Mouse (Mus musculus) hindbrain, postnatal 0 days (tissue): ENCODE results near the gene Mid2. TPM values are rescaled to one million over a fixed set of nuclear protein-coding genes. Genes with fewer than 3 reads are reported as not detected.
"Not testable (repeated sequence)": the region's sequence is repeated elsewhere in the genome, so short reads cannot be mapped to it uniquely, and the experiment has no call there.

Experiments
- ATAC-seq: fragments of 200-750 bp; cut with Nextera tagmentation; 2 replicates; pipeline ENCODE4 v1.8.0; 2017; ENCODE audit warnings: mild to moderate bottlenecking, moderate TSS enrichment, moderate library complexity
- DNase-seq: peaks from one replicate; pipeline ENCODE4 v3.0.0-alpha.2; 2015; ENCODE audit warnings: low spot score
- H3K27ac ChIP-seq: fragments of 300-500 bp; sonication (generic); 2 replicates; pipeline ENCODE4 v1.5.1; 2014; ENCODE audit warnings: mild to moderate bottlenecking
- H3K27me3 ChIP-seq: fragments of 300-500 bp; sonication (generic); 2 replicates; pipeline ENCODE4 v1.6.1; 2014; ENCODE audit warnings: low read length, mixed read lengths; ENCODE audit not compliant: insufficient read depth
- H3K36me3 ChIP-seq: fragments of 300-500 bp; sonication (generic); 2 replicates; pipeline ENCODE4 v1.6.1; 2014; ENCODE audit warnings: low read length, mixed read lengths; ENCODE audit not compliant: insufficient read depth
- H3K4me1 ChIP-seq: fragments of 300-500 bp; sonication (generic); 2 replicates; pipeline ENCODE4 v1.6.1; 2014; ENCODE audit warnings: antibody characterized with exemption, low read length, mixed read lengths; ENCODE audit not compliant: insufficient read depth
- H3K4me2 ChIP-seq: fragments of 300-500 bp; sonication (generic); 2 replicates; pipeline ENCODE4 v1.6.1; 2014; ENCODE audit warnings: low read depth, mild to moderate bottlenecking, low read length, moderate library complexity, mixed read lengths
- H3K4me3 ChIP-seq: fragments of 300-500 bp; sonication (generic); 2 replicates; pipeline ENCODE4 v1.5.1; 2014; ENCODE audit warnings: low read length
- H3K9ac ChIP-seq: fragments of 300-500 bp; sonication (generic); replicated peaks from 2 replicates; pipeline ENCODE4 v1.6.1; 2014; ENCODE audit warnings: mild to moderate bottlenecking, low read length, moderate library complexity, mixed read lengths
- H3K9me3 ChIP-seq: fragments of 300-500 bp; sonication (generic); 2 replicates; pipeline ENCODE4 v1.6.1; 2016; ENCODE audit warnings: low read length, mixed read lengths
- CTCF ChIP-seq: IDR thresholded peaks from 2 replicates; pipeline ENCODE4 v1.5.1; 2016; ENCODE audit warnings: antibody characterized with exemption, control low read depth, low read depth
- WGBS: fragments of 180-500 bp; shearing (Covaris S2); extraction: QIAGEN DNeasy Blood & Tissue Kit; methylation state at CpG from one replicate; pipeline ENCODE4 v1.1.7; 2014; 5-methylcytosine and 5-hydroxymethylcytosine counted together
- polyA plus RNA-seq: library from polyadenylated mRNA; unstranded; fragments of >200 nt; fragmentation: Nextera tagmentation; extraction: Ambion mirVana; gene quantifications from 2 replicates; pipeline ENCODE4 v1.2.1, GENCODE M21; 2015
- total RNA-seq: library from RNA; depleted of rRNA; stranded (reverse); fragments of >200 nt; gene quantifications from 2 replicates; pipeline ENCODE4 v1.2.3, GENCODE M21; 2014

Mid2 gene
- total and polyA plus RNA-seq, 2 experiments from 2014 or later: 4.6 to 26.3 TPM

GRCm38 (mm10) chrX:140665242-140665810 lies 927 bp downstream of the Mid2 start:
- peak overlapping the region; percentile 54 for H3K4me3 ChIP-seq
- no peaks in the 10 kb centered on the region for H3K9me3 ChIP-seq
- DNase-seq: peak; percentile 27
- peak overlapping the region; percentile 56 for H3K4me2 ChIP-seq
- TF ChIP-seq CTCF: no peak
- no peaks in the 10 kb centered on the region for H3K4me1 ChIP-seq
- peak; percentile 75 for ATAC-seq
- peak overlapping the region; percentile 65 for H3K9ac ChIP-seq
- H3K27me3 ChIP-seq: no peaks in the 10 kb centered on the region; the same call in 1 of the 2 replicates
- H3K27ac ChIP-seq: peak overlapping the region; percentile 79
- H3K36me3 ChIP-seq: no peaks in the 10 kb centered on the region
- 29% methylated on average over 35 of the region's 47 CpGs for WGBS

GRCm38 (mm10) chrX:140675444-140675843 lies 11.0 kb downstream of the Mid2 start:
- no peaks in the 10 kb centered on the region for H3K9me3 ChIP-seq
- WGBS: 87% methylated on average over 5 of the region's 5 CpGs
- H3K27ac ChIP-seq: no peak overlapping the region
- no peaks in the 10 kb centered on the region for H3K4me1 ChIP-seq
- no peaks in the 10 kb centered on the region for H3K36me3 ChIP-seq
- DNase-seq: no peak
- no peak overlapping the region for H3K4me2 ChIP-seq
- no peaks in the 10 kb centered on the region; the same call in 1 of the 2 replicates for H3K27me3 ChIP-seq
- ATAC-seq: no peak
- no peak overlapping the region for H3K4me3 ChIP-seq
- no peak overlapping the region for H3K9ac ChIP-seq
- TF ChIP-seq CTCF: no peak

GRCm38 (mm10) chrX:140688335-140688734 lies 23.9 kb downstream of the Mid2 start:
- no peaks in the 10 kb centered on the region for H3K36me3 ChIP-seq
- WGBS: 80% methylated on average over 2 of the region's 2 CpGs

GRCm38 (mm10) chrX:140697872-140698463 lies 33.6 kb downstream of the Mid2 start:
- not testable (repeated sequence) for DNase-seq, H3K9me3 ChIP-seq, H3K36me3 ChIP-seq, H3K4me3 ChIP-seq, H3K27me3 ChIP-seq, H3K9ac ChIP-seq, H3K4me2 ChIP-seq, ATAC-seq, H3K4me1 ChIP-seq, H3K27ac ChIP-seq
- 62% methylated on average over 5 of the region's 7 CpGs for WGBS

More at GRCm38 (mm10) chrX:140688335-140688734, 23.9 kb downstream of the Mid2 start:
- no peak overlapping the region for H3K4me3 ChIP-seq
- no peaks in the 10 kb centered on the region for H3K27me3 ChIP-seq
- no peak for ATAC-seq
- no peak overlapping the region for H3K9ac ChIP-seq
- H3K9me3 ChIP-seq: no peaks in the 10 kb centered on the region
- TF ChIP-seq CTCF: no peak
- no peaks in the 10 kb centered on the region for H3K4me1 ChIP-seq
- H3K4me2 ChIP-seq: no peak overlapping the region
- H3K27ac ChIP-seq: no peak overlapping the region
- no peak for DNase-seq

GRCm38 (mm10) chrX:140703224-140703623 lies 38.8 kb downstream of the Mid2 start:
- ATAC-seq (no peak), DNase-seq (no peak)
- no peaks in the 10 kb centered on the region for H3K36me3 ChIP-seq
- no peak overlapping the region for H3K4me3 ChIP-seq
- no peaks in the 10 kb centered on the region for H3K27me3 ChIP-seq
- no peak overlapping the region for H3K9ac ChIP-seq
- H3K4me1 ChIP-seq: no peaks in the 10 kb centered on the region
- TF ChIP-seq CTCF: no peak
- H3K27ac ChIP-seq: no peak overlapping the region
- no peak overlapping the region for H3K4me2 ChIP-seq
- no peaks in the 10 kb centered on the region for H3K9me3 ChIP-seq
- 90% methylated on average over 1 of the region's 1 CpGs for WGBS

- H3K27me3 ChIP-seq: no peaks in the 10 kb centered on the region
- 80% methylated on average over 4 of the region's 4 CpGs for WGBS
- H3K9ac ChIP-seq: no peak overlapping the region
- H3K36me3 ChIP-seq: no peaks in the 10 kb centered on the region
- no peaks in the 10 kb centered on the region for H3K9me3 ChIP-seq
- DNase-seq (no peak), ATAC-seq (no peak)
- H3K4me3 ChIP-seq: no peak overlapping the region
- no peak for TF ChIP-seq CTCF
- no peak overlapping the region for H3K27ac ChIP-seq
- H3K4me1 ChIP-seq: no peaks in the 10 kb centered on the region
- H3K4me2 ChIP-seq: no peak overlapping the region
Observed at GRCm38 (mm10) chrX:140706077-140706476, 41.7 kb downstream of the Mid2 start.

GRCm38 (mm10) chrX:140722400-140722799 lies 58.0 kb downstream of the Mid2 start:
- peak; percentile 18; the same call in 1 of the 2 replicates for TF ChIP-seq CTCF
- Histone ChIP-seq H3K36me3 (no peaks in the 10 kb centered on the region), H3K4me2 (no peak overlapping the region), H3K4me1 (no peaks in the 10 kb centered on the region), H3K9me3 (no peaks in the 10 kb centered on the region), H3K27me3 (no peaks in the 10 kb centered on the region), H3K4me3 (no peak overlapping the region), H3K9ac (no peak overlapping the region), H3K27ac (no peak overlapping the region)
- ATAC-seq (no peak), DNase-seq (peak; percentile 26)
- WGBS: 49% methylated on average over 4 of the region's 4 CpGs
